Mouse (Mus musculus): ENCODE measurements around the gene Htr3a. TPM values are rescaled to one million over a fixed set of nuclear protein-coding genes. Genes with fewer than 3 reads are reported as not detected.

Gene Htr3a
- polyA plus RNA-seq, 1 experiment: 1.7 TPM

GRCm38 (mm10) chr9:48866523-48867121, 44.3 kb downstream of the Htr3a start:
- WGBS: 64% methylated on average over 12 of the region's 12 CpGs
- no peaks in the 10 kb centered on the region for H3K4me1 ChIP-seq (ENCODE audit: control insufficient read depth, insufficient read depth, insufficient read length, low read length)
- H3K36me3 ChIP-seq (ENCODE audit: control insufficient read depth, insufficient read depth, low read length): no peaks in the 10 kb centered on the region
- no peaks in the 10 kb centered on the region for H3K27me3 ChIP-seq (ENCODE audit: control insufficient read depth, insufficient read depth, low read length)
- H3K27ac ChIP-seq (ENCODE audit: insufficient read depth, low read depth, low read length): no peak overlapping the region
- H3K4me3 ChIP-seq (ENCODE audit: low read depth, low read length): no peak overlapping the region
- no peak for TF ChIP-seq CTCF (IDR thresholded peaks at IDR 0.05; ENCODE audit: extremely low read depth, insufficient read length, insufficient replicate concordance, low read depth, low read length)

GRCm38 (mm10) chr9:48865235-48865634, 45.7 kb downstream of the Htr3a start:
- WGBS: 30% methylated on average over 9 of the region's 9 CpGs
- no peak for TF ChIP-seq CTCF (IDR thresholded peaks at IDR 0.05; ENCODE audit: extremely low read depth, insufficient read length, insufficient replicate concordance, low read depth, low read length)
- no peak for TF ChIP-seq POLR2A (IDR thresholded peaks at IDR 0.05; ENCODE audit: low read depth, low read length)
- Histone ChIP-seq H3K36me3 (ENCODE audit: control insufficient read depth, insufficient read depth, low read length) (no peaks in the 10 kb centered on the region), H3K4me1 (ENCODE audit: control insufficient read depth, insufficient read depth, insufficient read length, low read length) (no peaks in the 10 kb centered on the region), H3K27ac (ENCODE audit: insufficient read depth, low read depth, low read length) (no peak overlapping the region), H3K4me3 (ENCODE audit: low read depth, low read length) (no peak overlapping the region), H3K27me3 (ENCODE audit: control insufficient read depth, insufficient read depth, low read length) (no peaks in the 10 kb centered on the region)

- H3K4me3 ChIP-seq (ENCODE audit: low read depth, low read length): no peak overlapping the region
- no peaks in the 10 kb centered on the region for H3K27me3 ChIP-seq (ENCODE audit: control insufficient read depth, insufficient read depth, low read length)
- no peak overlapping the region for H3K27ac ChIP-seq (ENCODE audit: insufficient read depth, low read depth, low read length)
- no peaks in the 10 kb centered on the region for H3K36me3 ChIP-seq (ENCODE audit: control insufficient read depth, insufficient read depth, low read length)
- TF ChIP-seq POLR2A (IDR thresholded peaks at IDR 0.05; ENCODE audit: low read depth, low read length) (no peak), CTCF (IDR thresholded peaks at IDR 0.05; ENCODE audit: extremely low read depth, insufficient read length, insufficient replicate concordance, low read depth, low read length) (no peak)
- H3K4me1 ChIP-seq (ENCODE audit: control insufficient read depth, insufficient read depth, insufficient read length, low read length): no peaks in the 10 kb centered on the region
- whole genome bisulfite sequencing: 84% methylated on average over 10 of the region's 10 CpGs
These were observed 49.4 kb downstream of the Htr3a start for GRCm38 (mm10) chr9:48861481-48861880.

- WGBS: 3% methylated on average over 6 of the region's 6 CpGs
- Histone ChIP-seq H3K4me1 (ENCODE audit: control insufficient read depth, insufficient read depth, insufficient read length, low read length) (no peaks in the 10 kb centered on the region), H3K27me3 (ENCODE audit: control insufficient read depth, insufficient read depth, low read length) (no peaks in the 10 kb centered on the region), H3K36me3 (ENCODE audit: control insufficient read depth, insufficient read depth, low read length) (no peaks in the 10 kb centered on the region), H3K4me3 (ENCODE audit: low read depth, low read length) (no peak overlapping the region), H3K27ac (ENCODE audit: insufficient read depth, low read depth, low read length) (no peak overlapping the region)
- peak; percentile 99; the same call in 1 of the 2 replicates for TF ChIP-seq CTCF (IDR thresholded peaks at IDR 0.05; ENCODE audit: extremely low read depth, insufficient read length, insufficient replicate concordance, low read depth, low read length)
- TF ChIP-seq POLR2A (IDR thresholded peaks at IDR 0.05; ENCODE audit: low read depth, low read length): no peak
These were observed 50.4 kb downstream of the Htr3a start for GRCm38 (mm10) chr9:48860526-48860845.

- TF ChIP-seq CTCF (IDR thresholded peaks at IDR 0.05; ENCODE audit: extremely low read depth, insufficient read length, insufficient replicate concordance, low read depth, low read length) (no peak), POLR2A (IDR thresholded peaks at IDR 0.05; ENCODE audit: low read depth, low read length) (no peak)
- H3K27me3 ChIP-seq (ENCODE audit: control insufficient read depth, insufficient read depth, low read length): no peaks in the 10 kb centered on the region
- H3K4me3 ChIP-seq (ENCODE audit: low read depth, low read length): no peak overlapping the region
- WGBS: 54% methylated on average over 10 of the region's 10 CpGs
- H3K4me1 ChIP-seq (ENCODE audit: control insufficient read depth, insufficient read depth, insufficient read length, low read length): no peaks in the 10 kb centered on the region
- no peaks in the 10 kb centered on the region for H3K36me3 ChIP-seq (ENCODE audit: control insufficient read depth, insufficient read depth, low read length)
- no peak overlapping the region for H3K27ac ChIP-seq (ENCODE audit: insufficient read depth, low read depth, low read length)
These were observed 50.9 kb downstream of the Htr3a start for GRCm38 (mm10) chr9:48859828-48860525.

GRCm38 (mm10) chr9:48857944-48858343, 53.0 kb downstream of the Htr3a start:
- H3K36me3 ChIP-seq (ENCODE audit: control insufficient read depth, insufficient read depth, low read length): no peaks in the 10 kb centered on the region
- no peak overlapping the region for H3K27ac ChIP-seq (ENCODE audit: insufficient read depth, low read depth, low read length)
- H3K4me1 ChIP-seq (ENCODE audit: control insufficient read depth, insufficient read depth, insufficient read length, low read length): no peaks in the 10 kb centered on the region
- no peak overlapping the region for H3K4me3 ChIP-seq (ENCODE audit: low read depth, low read length)
- H3K27me3 ChIP-seq (ENCODE audit: control insufficient read depth, insufficient read depth, low read length): no peaks in the 10 kb centered on the region
- WGBS: 64% methylated on average over 7 of the region's 7 CpGs
- TF ChIP-seq CTCF (IDR thresholded peaks at IDR 0.05; ENCODE audit: extremely low read depth, insufficient read length, insufficient replicate concordance, low read depth, low read length) (no peak), POLR2A (IDR thresholded peaks at IDR 0.05; ENCODE audit: low read depth, low read length) (no peak)

GRCm38 (mm10) chr9:48856240-48856639, 54.7 kb downstream of the Htr3a start:
- TF ChIP-seq POLR2A (IDR thresholded peaks at IDR 0.05; ENCODE audit: low read depth, low read length): no peak
- TF ChIP-seq CTCF (IDR thresholded peaks at IDR 0.05; ENCODE audit: extremely low read depth, insufficient read length, insufficient replicate concordance, low read depth, low read length): no peak

More at GRCm38 (mm10) chr9:48856240-48856639, 54.7 kb downstream of the Htr3a start:
- Histone ChIP-seq H3K36me3 (ENCODE audit: control insufficient read depth, insufficient read depth, low read length) (no peaks in the 10 kb centered on the region), H3K27ac (ENCODE audit: insufficient read depth, low read depth, low read length) (no peak overlapping the region), H3K4me1 (ENCODE audit: control insufficient read depth, insufficient read depth, insufficient read length, low read length) (no peaks in the 10 kb centered on the region), H3K4me3 (ENCODE audit: low read depth, low read length) (no peak overlapping the region), H3K27me3 (ENCODE audit: control insufficient read depth, insufficient read depth, low read length) (no peaks in the 10 kb centered on the region)
- WGBS: 90% methylated on average over 4 of the region's 4 CpGs

Data from small intestine, adult 2 months (tissue).